Mouse (Mus musculus): Measurements from ENCODE around the gene B3gnt2. TPM values are rescaled to one million over a fixed set of nuclear protein-coding genes. Genes with fewer than 3 reads are reported as not detected.

B3gnt2 gene
- polyA plus RNA-seq, 1 experiment from 2014 or later, result 2.9 TPM

DNA sequence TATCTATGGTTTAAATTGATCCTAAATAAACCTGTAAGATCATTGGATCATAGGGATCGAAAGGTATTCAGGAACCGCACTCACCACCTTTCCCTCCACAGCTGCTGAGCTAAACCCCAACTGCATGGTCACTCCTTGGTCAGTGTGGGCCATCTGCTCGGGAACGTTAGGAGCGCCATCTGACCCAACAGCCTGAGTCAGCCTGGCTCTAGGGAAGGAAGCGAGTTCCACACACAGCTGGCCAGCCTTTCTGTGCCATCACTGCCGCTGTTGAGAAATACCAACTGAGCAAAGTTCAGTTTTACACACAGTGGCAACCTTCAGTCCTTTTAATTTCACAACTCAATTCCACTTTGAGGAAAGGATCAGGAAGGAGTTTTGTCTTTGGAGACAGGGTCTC is 31.1 kb upstream of the B3gnt2 start:
- no peak overlapping the region for H3K9ac ChIP-seq (ENCODE audit: low read length)
- H3K4me3 ChIP-seq (ENCODE audit: low read depth, low read length), result no peak overlapping the region
- H3K4me2 ChIP-seq (ENCODE audit: low read depth, severe bottlenecking), result no peak overlapping the region
- no peaks in the 10 kb centered on the region for H3K9me3 ChIP-seq (ENCODE audit: control insufficient read depth, low read length)
- no peak overlapping the region for H3K27ac ChIP-seq (replicated peaks; ENCODE audit: low read depth, low read length)
- no peaks in the 10 kb centered on the region for H3K4me1 ChIP-seq (ENCODE audit: control insufficient read depth, insufficient read depth, low read length)
- no peaks in the 10 kb centered on the region for H3K36me3 ChIP-seq (ENCODE audit: control insufficient read depth, insufficient read depth, low read length)
- DNase-seq (ENCODE audit: low spot score) (no peak), ATAC-seq (ENCODE audit: insufficient number of reproducible peaks, low FRiP score, low TSS enrichment, low read depth) (no peak)
- H3K27me3 ChIP-seq (ENCODE audit: control insufficient read depth, insufficient read depth, low read length), result no peaks in the 10 kb centered on the region
- 87% methylated on average over 7 of the region's 7 CpGs for WGBS

DNA sequence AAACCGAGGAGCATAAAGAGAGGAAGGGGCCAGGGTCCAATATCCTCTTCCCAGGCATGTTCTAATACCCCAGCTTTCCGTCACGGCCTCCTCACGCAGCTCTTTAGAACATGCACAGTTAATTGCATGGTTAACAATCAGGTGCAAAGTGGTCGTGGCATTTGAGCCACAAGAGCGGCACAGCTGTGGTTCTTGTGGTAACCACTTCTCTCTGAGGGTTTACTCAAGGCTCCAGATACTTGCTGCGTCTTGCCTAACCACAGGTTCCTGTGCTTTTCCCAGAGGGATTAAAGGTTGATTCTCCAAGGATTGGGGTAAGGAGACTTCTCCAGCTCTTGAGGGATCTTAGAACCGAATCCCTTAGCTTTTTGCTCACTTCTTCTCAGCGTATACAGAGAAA is 30.5 kb upstream of the B3gnt2 start:
- Histone ChIP-seq H3K4me3 (ENCODE audit: low read depth, low read length) (no peak overlapping the region), H3K9me3 (ENCODE audit: control insufficient read depth, low read length) (no peaks in the 10 kb centered on the region), H3K36me3 (ENCODE audit: control insufficient read depth, insufficient read depth, low read length) (no peaks in the 10 kb centered on the region), H3K4me1 (ENCODE audit: control insufficient read depth, insufficient read depth, low read length) (no peaks in the 10 kb centered on the region), H3K9ac (ENCODE audit: low read length) (no peak overlapping the region), H3K27me3 (ENCODE audit: control insufficient read depth, insufficient read depth, low read length) (no peaks in the 10 kb centered on the region), H3K27ac (replicated peaks; ENCODE audit: low read depth, low read length) (no peak overlapping the region), H3K4me2 (ENCODE audit: low read depth, severe bottlenecking) (no peak overlapping the region)
- ATAC-seq (ENCODE audit: insufficient number of reproducible peaks, low FRiP score, low TSS enrichment, low read depth), result no peak
- WGBS, result 75% methylated on average over 9 of the region's 9 CpGs
- no peak for DNase-seq (ENCODE audit: low spot score)

GRCm38 (mm10) chr11:22889224-22889623 is 28.5 kb upstream of the B3gnt2 start:
- ATAC-seq (ENCODE audit: insufficient number of reproducible peaks, low FRiP score, low TSS enrichment, low read depth), result no peak
- no peak overlapping the region for H3K9ac ChIP-seq (ENCODE audit: low read length)
- no peak overlapping the region for H3K27ac ChIP-seq (replicated peaks; ENCODE audit: low read depth, low read length)
- H3K9me3 ChIP-seq (ENCODE audit: control insufficient read depth, low read length), result no peaks in the 10 kb centered on the region
- no peaks in the 10 kb centered on the region for H3K4me1 ChIP-seq (ENCODE audit: control insufficient read depth, insufficient read depth, low read length)
- no peak for DNase-seq (ENCODE audit: low spot score)
- no peaks in the 10 kb centered on the region for H3K36me3 ChIP-seq (ENCODE audit: control insufficient read depth, insufficient read depth, low read length)
- WGBS, result 92% methylated on average over 3 of the region's 3 CpGs
- no peak overlapping the region for H3K4me3 ChIP-seq (ENCODE audit: low read depth, low read length)
- no peaks in the 10 kb centered on the region for H3K27me3 ChIP-seq (ENCODE audit: control insufficient read depth, insufficient read depth, low read length)
- H3K4me2 ChIP-seq (ENCODE audit: low read depth, severe bottlenecking), result no peak overlapping the region

DNA sequence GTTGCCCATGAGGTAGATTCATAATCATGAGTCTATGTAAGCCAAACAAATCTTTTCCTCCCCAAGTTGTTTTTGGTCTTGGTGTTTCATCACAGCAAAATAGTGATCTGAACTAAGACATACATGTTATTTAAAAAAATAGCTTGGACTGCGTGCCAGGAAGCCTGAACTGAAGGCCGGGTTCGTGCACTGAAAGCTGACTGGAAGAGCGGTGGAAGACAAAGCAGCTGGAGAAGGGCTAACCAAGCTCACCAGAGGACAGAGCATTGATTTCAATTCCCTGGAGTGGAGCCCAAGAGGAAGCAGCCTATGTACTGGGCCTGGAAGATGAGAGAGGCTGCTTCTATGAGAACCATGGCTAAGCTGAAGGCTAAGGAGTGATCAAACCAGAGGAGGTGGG is 26.2 kb upstream of the B3gnt2 start:
- WGBS, result 95% methylated on average over 4 of the region's 4 CpGs

DNA sequence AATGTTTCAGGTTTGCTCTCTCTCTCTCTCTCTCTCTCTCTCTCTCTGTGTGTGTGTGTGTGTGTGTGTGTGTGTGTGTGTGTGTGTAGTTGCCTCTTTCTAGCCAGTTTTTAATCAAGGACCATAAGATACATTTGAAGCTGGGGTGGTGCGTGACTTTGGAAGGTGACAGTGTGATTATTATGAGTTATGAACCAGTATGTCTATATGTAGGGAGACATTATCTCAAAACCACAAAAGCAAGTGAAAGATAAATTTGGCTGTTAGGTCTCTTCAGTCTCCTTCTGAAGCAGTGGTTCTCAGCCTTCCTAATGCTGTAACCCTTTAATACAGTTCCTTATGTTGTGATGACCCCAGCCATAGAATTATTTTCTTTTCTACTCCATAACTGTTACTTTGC is 24.6 kb upstream of the B3gnt2 start:
- Histone ChIP-seq H3K27ac (replicated peaks; ENCODE audit: low read depth, low read length) (no peak overlapping the region), H3K4me1 (ENCODE audit: control insufficient read depth, insufficient read depth, low read length) (no peaks in the 10 kb centered on the region), H3K27me3 (ENCODE audit: control insufficient read depth, insufficient read depth, low read length) (no peaks in the 10 kb centered on the region), H3K36me3 (ENCODE audit: control insufficient read depth, insufficient read depth, low read length) (no peaks in the 10 kb centered on the region), H3K9ac (ENCODE audit: low read length) (no peak overlapping the region), H3K4me3 (ENCODE audit: low read depth, low read length) (no peak overlapping the region), H3K4me2 (ENCODE audit: low read depth, severe bottlenecking) (no peak overlapping the region), H3K9me3 (ENCODE audit: control insufficient read depth, low read length) (no peaks in the 10 kb centered on the region)
- no peak for ATAC-seq (ENCODE audit: insufficient number of reproducible peaks, low FRiP score, low TSS enrichment, low read depth)
- WGBS, result 91% methylated on average over 1 of the region's 1 CpGs
- no peak for DNase-seq (ENCODE audit: low spot score)

More for the DNA sequence above, 26.2 kb upstream of the B3gnt2 start:
- no peak for DNase-seq (ENCODE audit: low spot score)
- Histone ChIP-seq H3K4me2 (ENCODE audit: low read depth, severe bottlenecking) (no peak overlapping the region), H3K9ac (ENCODE audit: low read length) (no peak overlapping the region), H3K27me3 (ENCODE audit: control insufficient read depth, insufficient read depth, low read length) (no peaks in the 10 kb centered on the region), H3K4me3 (ENCODE audit: low read depth, low read length) (no peak overlapping the region), H3K27ac (replicated peaks; ENCODE audit: low read depth, low read length) (no peak overlapping the region), H3K36me3 (ENCODE audit: control insufficient read depth, insufficient read depth, low read length) (no peaks in the 10 kb centered on the region), H3K4me1 (ENCODE audit: control insufficient read depth, insufficient read depth, low read length) (no peaks in the 10 kb centered on the region), H3K9me3 (ENCODE audit: control insufficient read depth, low read length) (no peaks in the 10 kb centered on the region)
- ATAC-seq (ENCODE audit: insufficient number of reproducible peaks, low FRiP score, low TSS enrichment, low read depth), result no peak

DNA sequence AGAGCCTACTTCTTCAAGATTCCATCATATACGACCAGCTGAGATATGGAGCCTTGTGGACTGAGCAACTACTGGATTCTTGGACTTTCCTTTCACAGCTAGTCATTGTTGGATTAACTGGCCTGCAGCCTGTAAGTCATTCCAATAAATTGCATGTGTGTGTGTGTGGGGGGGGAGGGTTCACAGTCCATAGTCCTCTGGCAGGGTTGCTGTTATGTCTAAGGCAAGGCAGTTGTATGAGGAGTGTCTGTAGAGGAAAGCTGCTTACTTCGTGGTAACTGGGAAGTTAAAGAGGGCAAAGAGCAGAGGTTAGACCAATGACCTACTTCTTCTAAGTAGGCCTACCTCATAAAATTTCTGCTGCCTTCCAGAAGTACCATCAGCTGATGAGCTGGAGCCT is 22.9 kb upstream of the B3gnt2 start:
- Histone ChIP-seq H3K36me3 (ENCODE audit: control insufficient read depth, insufficient read depth, low read length) (no peaks in the 10 kb centered on the region), H3K4me3 (ENCODE audit: low read depth, low read length) (no peak overlapping the region), H3K4me2 (ENCODE audit: low read depth, severe bottlenecking) (no peak overlapping the region), H3K4me1 (ENCODE audit: control insufficient read depth, insufficient read depth, low read length) (no peaks in the 10 kb centered on the region), H3K9me3 (ENCODE audit: control insufficient read depth, low read length) (no peaks in the 10 kb centered on the region), H3K27ac (replicated peaks; ENCODE audit: low read depth, low read length) (no peak overlapping the region), H3K9ac (ENCODE audit: low read length) (no peak overlapping the region), H3K27me3 (ENCODE audit: control insufficient read depth, insufficient read depth, low read length) (no peaks in the 10 kb centered on the region)
- WGBS, result 79% methylated on average over 2 of the region's 2 CpGs
- DNase-seq (ENCODE audit: low spot score) (no peak), ATAC-seq (ENCODE audit: insufficient number of reproducible peaks, low FRiP score, low TSS enrichment, low read depth) (no peak)

DNA sequence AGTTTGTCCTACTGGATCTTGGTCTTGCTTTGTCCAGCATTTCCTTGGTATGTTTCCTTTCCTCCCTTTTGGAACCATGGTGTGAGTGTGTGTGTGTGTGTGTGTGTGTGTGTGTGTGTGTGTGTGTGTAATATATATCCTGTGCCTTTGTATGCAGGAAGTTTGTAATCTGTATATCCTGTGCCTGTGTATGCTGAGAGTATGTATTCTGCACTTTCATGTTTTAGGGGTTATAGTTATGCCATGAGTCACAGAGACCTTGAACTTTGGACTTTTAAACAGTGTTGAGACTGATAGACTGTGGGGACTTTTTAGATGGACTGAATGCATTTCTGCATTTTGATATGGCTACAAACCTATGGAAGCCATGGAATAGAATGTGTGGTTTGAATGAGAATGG is 22.2 kb upstream of the B3gnt2 start:
- Histone ChIP-seq H3K9me3 (ENCODE audit: control insufficient read depth, low read length) (no peaks in the 10 kb centered on the region), H3K4me2 (ENCODE audit: low read depth, severe bottlenecking) (no peak overlapping the region), H3K27me3 (ENCODE audit: control insufficient read depth, insufficient read depth, low read length) (no peaks in the 10 kb centered on the region), H3K4me1 (ENCODE audit: control insufficient read depth, insufficient read depth, low read length) (no peaks in the 10 kb centered on the region), H3K9ac (ENCODE audit: low read length) (no peak overlapping the region), H3K27ac (replicated peaks; ENCODE audit: low read depth, low read length) (no peak overlapping the region), H3K4me3 (ENCODE audit: low read depth, low read length) (no peak overlapping the region), H3K36me3 (ENCODE audit: control insufficient read depth, insufficient read depth, low read length) (no peaks in the 10 kb centered on the region)
- ATAC-seq (ENCODE audit: insufficient number of reproducible peaks, low FRiP score, low TSS enrichment, low read depth) (no peak), DNase-seq (ENCODE audit: low spot score) (no peak)

GRCm38 (mm10) chr11:22880383-22881172 is 19.8 kb upstream of the B3gnt2 start:
- Histone ChIP-seq H3K4me1 (ENCODE audit: control insufficient read depth, insufficient read depth, low read length) (no peaks in the 10 kb centered on the region), H3K27ac (replicated peaks; ENCODE audit: low read depth, low read length) (no peak overlapping the region), H3K9ac (ENCODE audit: low read length) (no peak overlapping the region), H3K9me3 (ENCODE audit: control insufficient read depth, low read length) (no peaks in the 10 kb centered on the region), H3K4me2 (ENCODE audit: low read depth, severe bottlenecking) (no peak overlapping the region), H3K36me3 (ENCODE audit: control insufficient read depth, insufficient read depth, low read length) (no peaks in the 10 kb centered on the region), H3K4me3 (ENCODE audit: low read depth, low read length) (no peak overlapping the region), H3K27me3 (ENCODE audit: control insufficient read depth, insufficient read depth, low read length) (no peaks in the 10 kb centered on the region)
- no peak for DNase-seq (ENCODE audit: low spot score)
- WGBS, result 71% methylated on average over 3 of the region's 3 CpGs
- ATAC-seq (ENCODE audit: insufficient number of reproducible peaks, low FRiP score, low TSS enrichment, low read depth), result no peak

GRCm38 (mm10) chr11:22879645-22880044 is 18.9 kb upstream of the B3gnt2 start:
- WGBS, result 85% methylated on average over 4 of the region's 4 CpGs
- no peak overlapping the region for H3K9ac ChIP-seq (ENCODE audit: low read length)
- no peaks in the 10 kb centered on the region for H3K4me1 ChIP-seq (ENCODE audit: control insufficient read depth, insufficient read depth, low read length)
- no peak overlapping the region for H3K4me2 ChIP-seq (ENCODE audit: low read depth, severe bottlenecking)
- H3K4me3 ChIP-seq (ENCODE audit: low read depth, low read length), result no peak overlapping the region
- ATAC-seq (ENCODE audit: insufficient number of reproducible peaks, low FRiP score, low TSS enrichment, low read depth) (no peak), DNase-seq (ENCODE audit: low spot score) (no peak)
- H3K36me3 ChIP-seq (ENCODE audit: control insufficient read depth, insufficient read depth, low read length), result no peaks in the 10 kb centered on the region
- H3K9me3 ChIP-seq (ENCODE audit: control insufficient read depth, low read length), result no peaks in the 10 kb centered on the region
- no peak overlapping the region for H3K27ac ChIP-seq (replicated peaks; ENCODE audit: low read depth, low read length)
- no peaks in the 10 kb centered on the region for H3K27me3 ChIP-seq (ENCODE audit: control insufficient read depth, insufficient read depth, low read length)
